Mouse (Mus musculus) cerebellum, postnatal 14 days (tissue): ENCODE data around the gene Zfp81.
"Not testable (repeated sequence)": the region's sequence is repeated elsewhere in the genome, so short reads cannot be mapped to it uniquely, and the experiment has no call there.

Experiments used
- DNase-seq, 2 experiments: peaks; one replicate each; pipeline ENCODE4 v3.0.0; 2021; ENCODE audit warnings: mixed read lengths in 2 of 2

The Zfp81 gene

GRCm38 (mm10) chr17:33358411-33359384 is at the start of gene Zfp81:
TSS of gene Zfp81 (minus strand) at chr17:33358878.
- peak; percentile 88 to 90 for DNase-seq

- DNase-seq = peak; percentile 92 to 93
Measured at GRCm38 (mm10) chr17:33394182-33395034, 35.7 kb upstream of the Zfp81 start, which contains the start of gene Zfp101. TSS of gene Zfp101 (minus strand) at chr17:33394641.

GRCm38 (mm10) chr17:33392271-33392670 is 33.6 kb upstream of the Zfp81 start:
- no peak for DNase-seq

GRCm38 (mm10) chr17:33385705-33386104 is 27.0 kb upstream of the Zfp81 start:
- DNase-seq = no peak

- no peak for DNase-seq
Measured at GRCm38 (mm10) chr17:33372795-33373194, 14.1 kb upstream of the Zfp81 start.

- no peak for DNase-seq
Measured at GRCm38 (mm10) chr17:33352981-33353380, 5.7 kb downstream of the Zfp81 start.

GRCm38 (mm10) chr17:33289876-33290149 is 68.9 kb downstream of the Zfp81 start:
- DNase-seq = not testable (repeated sequence)

GRCm38 (mm10) chr17:33289039-33289875 is 69.4 kb downstream of the Zfp81 start, which contains the start of gene Zfp955b:
TSS of gene Zfp955b (plus strand) at chr17:33289544.
- not testable (repeated sequence) for DNase-seq
